In genomic region chr10:95682964-95683363, GRCm38 (mm10) we compare ENCODE assay signal across 23 mouse cellular contexts. TPM values are rescaled to one million over a fixed set of nuclear protein-coding genes. Genes with fewer than 3 reads are reported as not detected.
DNase-seq lines count a peak whose midpoint lies in the region; TF ChIP-seq lines count a peak whose summit lies in the region.
"Had no signal": no experiment of that assay in that cellular context is flagged by ENCODE, and none has a peak within 500 bp of the region (broad histone marks: within the 10 kb centered on the region; RNA-seq: fewer than 3 reads in every experiment).

No protein-coding gene starts in this region.

- peaks cover 28% of the 10 kb centered on the region for H3K4me1 ChIP-seq in heart, embryonic 10.5 days
- H3K4me1 ChIP-seq in heart, adult 2 months (ENCODE audit: control insufficient read depth, insufficient read depth, low read length): peaks cover 2% of the 10 kb centered on the region
- peaks cover 22% of the 10 kb centered on the region for H3K4me1 ChIP-seq in limb, embryonic 10.5 days

- 81% methylated on average over 10 of the region's 10 CpGs for WGBS in heart, embryonic 10.5 days
- WGBS in heart, adult 2 months: 80% methylated on average over 10 of the region's 10 CpGs
- WGBS in limb, embryonic 10.5 days: 56% methylated on average over 10 of the region's 10 CpGs

- H3K27me3 ChIP-seq in heart, embryonic 10.5 days (ENCODE audit: insufficient read depth, poor library complexity, severe bottlenecking): no peaks in the 10 kb centered on the region
- H3K27me3 ChIP-seq in heart, adult 2 months (ENCODE audit: control insufficient read depth, insufficient read depth, low read length): no peaks in the 10 kb centered on the region
- H3K27me3 ChIP-seq in limb, embryonic 10.5 days (ENCODE audit: low read depth, poor library complexity, severe bottlenecking): no peaks in the 10 kb centered on the region

- TF ChIP-seq EP300 in heart, adult 2 months (IDR thresholded peaks at IDR 0.05; ENCODE audit: insufficient read depth, low read depth, low read length): no peak

- no peak for TF ChIP-seq CTCF in heart, adult 2 months (IDR thresholded peaks at IDR 0.05)

- no peak for TF ChIP-seq POLR2A in heart, adult 2 months (IDR thresholded peaks at IDR 0.05; ENCODE audit: insufficient read depth, low read depth, low read length)

- intact Hi-C loops in heart, adult 2 months (cut with DNase I): no loop called here
- intact Hi-C loops in gastrocnemius, postnatal 14 days (cut with DNase I; ENCODE audit: low total_unique reads): no loop called here

- no peaks in the 10 kb centered on the region for H3K79me2 ChIP-seq in heart, adult 2 months (replicated peaks; ENCODE audit: control insufficient read depth, insufficient read depth, low read length)

- no peaks in the 10 kb centered on the region for H3K36me3 ChIP-seq in heart, embryonic 10.5 days
- no peaks in the 10 kb centered on the region for H3K36me3 ChIP-seq in heart, adult 2 months (ENCODE audit: control insufficient read depth, insufficient read depth, low read length)
- no peaks in the 10 kb centered on the region for H3K36me3 ChIP-seq in limb, embryonic 10.5 days
- H3K36me3 ChIP-seq: embryonic facial prominence, embryonic 10.5 days; midbrain, embryonic 10.5 days had no signal

- peak; percentile 62 for DNase-seq in heart, embryonic 10.5 days (ENCODE audit: low spot score)
- no peak for DNase-seq in heart, adult 2 months
- DNase-seq in R1 (ENCODE audit: low read depth, low spot score): peak; percentile 36
- peak; percentile 78 for DNase-seq in kidney, postnatal 10 days
- DNase-seq in yolk sac, embryonic 10.5 days (ENCODE audit: low spot score): peak; percentile 92
- DNase-seq in gastrocnemius, postnatal 14 days: no peak
- no peak for DNase-seq in limb, embryonic 10.5 days (ENCODE audit: low spot score)
- DNase-seq: B cell, adult 2 months; cerebellum, postnatal 25 days; gastrocnemius, adult 2 months; heart, adult 18-20 months; lung, adult 2 months; lung, postnatal 4 days; thymus, postnatal 25 days had no signal

- no peak overlapping the region for H3K9ac ChIP-seq in heart, adult 2 months (ENCODE audit: low read depth, low read length)

- no peak overlapping the region for H3K27ac ChIP-seq in heart, embryonic 10.5 days
- no peak overlapping the region for H3K27ac ChIP-seq in heart, adult 2 months
- H3K27ac ChIP-seq in limb, embryonic 10.5 days: no peak overlapping the region
- H3K27ac ChIP-seq: embryonic facial prominence, embryonic 10.5 days; gastrocnemius, adult 2 months; midbrain, embryonic 10.5 days had no signal

- H3K4me3 ChIP-seq in heart, embryonic 10.5 days: no peak overlapping the region
- no peak overlapping the region for H3K4me3 ChIP-seq in heart, adult 2 months
- no peak overlapping the region for H3K4me3 ChIP-seq in limb, embryonic 10.5 days
- H3K4me3 ChIP-seq: embryonic facial prominence, embryonic 10.5 days; gastrocnemius, adult 2 months; midbrain, embryonic 10.5 days had no signal

- no peaks in the 10 kb centered on the region for H3K9me3 ChIP-seq in heart, embryonic 10.5 days
- no peaks in the 10 kb centered on the region for H3K9me3 ChIP-seq in limb, embryonic 10.5 days (replicated peaks)
- H3K9me3 ChIP-seq: embryonic facial prominence, embryonic 10.5 days; midbrain, embryonic 10.5 days had no signal

RNA-seq across cellular contexts. Expression of gene Anapc15-ps, which starts 9.7 kb away (rescaled TPM):
- not detected in 2 replicates for polyA plus RNA-seq in heart, embryonic 10.5 days (2016; fragmentation: Nextera tagmentation; extraction: Ambion mirVana)
- total RNA-seq in heart, adult 2 months (2021): not detected
- polyA plus RNA-seq in heart, adult 2 months (2012; rRNA removed): not detected in 2 replicates
- not detected for total RNA-seq in gastrocnemius, postnatal 14 days (2021)
- not detected in 2 replicates for polyA plus RNA-seq in limb, embryonic 10.5 days (2016; fragmentation: Nextera tagmentation; extraction: Ambion mirVana)
- total RNA-seq: gastrocnemius, adult 2 months; heart, adult 18-20 months; layer of hippocampus, adult 18-20 months had no signal
- polyA plus RNA-seq: embryonic facial prominence, embryonic 10.5 days; forebrain, embryonic 14.5 days; hindbrain, embryonic 11.5 days; inflammation-experienced regulatory T-cells, adult 6 months; limb, embryonic 11.5 days; lung, adult 2 months; midbrain, embryonic 10.5 days; neural tube, embryonic 14.5 days; testis, adult 2 months had no signal

Comparison
In these comparisons a context has a peak if more than half of its experiments do, and no peak if none do; other contexts are left out.
1. DNase-seq: peak in heart, embryonic 10.5 days (single experiment), R1 (single experiment), kidney, postnatal 10 days (single experiment) and yolk sac, embryonic 10.5 days (single experiment); none in heart, adult 2 months (0 of 2), gastrocnemius, postnatal 14 days (single experiment) and limb, embryonic 10.5 days (single experiment).